Mouse (Mus musculus) E14TG2a.4 (cell line): ENCODE measurements around the gene Mcf2.

Experiments used
- CTCF ChIP-seq: conservative IDR thresholded peaks from 2 replicates; pipeline ENCODE4 v1.5.1; 2014; ENCODE audit warnings: low read length
- POU5F1 ChIP-seq: IDR thresholded peaks from 2 replicates; pipeline ENCODE4 v1.6.1; 2014; ENCODE audit warnings: low read length, borderline replicate concordance

- TF ChIP-seq CTCF (no peak), POU5F1 (no peak)
Measured at GRCm38 (mm10) chrX:60170106-60170505, 8.8 kb downstream of the Mcf2 start.
